Mouse (Mus musculus) bone marrow macrophage, adult 2 months (primary cell): Measurements from ENCODE around the gene Gm20498.

Source experiments
- CTCF ChIP-seq: IDR thresholded peaks from 2 replicates; pipeline ENCODE4 v1.5.1; 2012; ENCODE audit warnings: low read depth, mild to moderate bottlenecking, low read length, moderate library complexity
- POLR2A ChIP-seq: IDR thresholded peaks from 2 replicates; pipeline ENCODE4 v1.6.1; 2012; ENCODE audit warnings: mild to moderate bottlenecking, low read depth, low read length, borderline replicate concordance

DNA sequence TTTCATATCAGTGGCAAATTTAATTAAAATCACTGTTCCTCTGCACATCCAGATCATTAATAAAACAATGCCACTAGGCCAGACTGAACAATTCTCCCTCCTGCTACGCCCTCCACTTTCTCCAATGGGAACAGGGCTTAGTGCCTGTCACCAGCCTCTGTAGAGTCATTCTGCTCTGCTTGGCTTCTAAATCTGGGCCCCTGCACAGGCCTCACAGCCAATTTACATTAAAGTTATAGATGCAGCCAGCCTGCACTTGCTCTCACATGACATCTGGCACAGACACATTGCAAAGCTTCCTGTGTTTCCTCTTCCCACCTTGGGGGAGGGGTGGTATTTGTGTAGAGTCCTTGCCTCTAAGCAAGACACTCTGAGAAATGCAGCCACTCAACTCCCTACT is 211.7 kb downstream of the Gm20498 start:
- TF ChIP-seq POLR2A (no peak), CTCF (no peak)
